Mouse (Mus musculus) left cerebral cortex, adult 8-10 months (tissue): Measurements from ENCODE around the gene Zdhhc12. TPM values are rescaled to one million over a fixed set of nuclear protein-coding genes. Genes with fewer than 3 reads are reported as not detected.
A peak's percentile ranks its signal among the peaks of the same experiment; 100 is the strongest.

Experiments used
- DNase-seq, 2 experiments: peaks; one replicate each; pipeline ENCODE4 v3.0.0; 2022; ENCODE audit warnings: low spot score in 2 of 2
- total RNA-seq, 4 experiments: library from RNA; stranded (reverse); gene quantifications; 2 replicates each; pipeline ENCODE4 v1.2.4; 2022

Zdhhc12 gene
- total RNA-seq, 4 experiments from 2014 or later = 6.8 to 10.5 (median 8.9) TPM

DNA sequence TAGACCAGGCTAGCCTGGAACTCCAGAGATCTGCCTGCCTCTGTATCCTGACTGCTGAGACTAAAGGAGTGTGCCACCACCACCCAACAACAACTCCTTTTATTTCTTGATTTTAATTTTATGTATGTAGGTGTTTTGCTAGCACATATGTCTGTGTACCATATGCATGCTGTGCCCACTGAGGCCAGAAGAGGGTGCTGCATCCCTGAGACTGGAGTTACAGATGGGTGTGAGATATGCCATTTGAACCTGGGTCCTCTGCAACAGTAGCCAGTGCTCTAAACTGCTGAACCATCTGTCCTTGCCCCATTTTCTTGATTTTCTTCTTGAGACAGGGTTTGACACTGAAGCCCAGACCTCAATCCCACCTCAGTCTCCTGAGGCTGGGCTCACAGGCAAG, 12.9 kb upstream of the Zdhhc12 start:
- DNase-seq = no peak

DNA sequence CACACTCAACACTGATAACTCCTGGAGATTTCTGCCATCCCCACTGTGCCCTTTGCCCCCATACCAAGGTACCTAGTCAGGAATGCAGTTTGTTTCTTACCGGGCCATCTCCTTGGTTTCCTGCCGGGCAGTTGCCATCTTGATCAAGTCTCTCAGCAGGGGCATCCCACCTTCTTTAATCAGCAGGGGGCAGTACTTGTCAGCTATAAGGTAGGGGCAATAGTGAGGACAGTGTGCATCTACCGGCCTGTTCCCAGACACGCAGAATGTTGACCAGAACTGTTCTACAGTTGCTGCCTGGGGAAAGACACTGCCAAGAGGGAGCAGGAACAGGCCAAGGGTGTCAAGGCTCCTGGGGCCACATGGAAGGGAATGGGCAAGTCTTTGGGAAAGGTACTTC, 6.8 kb upstream of the Zdhhc12 start:
- no peak for DNase-seq

DNA sequence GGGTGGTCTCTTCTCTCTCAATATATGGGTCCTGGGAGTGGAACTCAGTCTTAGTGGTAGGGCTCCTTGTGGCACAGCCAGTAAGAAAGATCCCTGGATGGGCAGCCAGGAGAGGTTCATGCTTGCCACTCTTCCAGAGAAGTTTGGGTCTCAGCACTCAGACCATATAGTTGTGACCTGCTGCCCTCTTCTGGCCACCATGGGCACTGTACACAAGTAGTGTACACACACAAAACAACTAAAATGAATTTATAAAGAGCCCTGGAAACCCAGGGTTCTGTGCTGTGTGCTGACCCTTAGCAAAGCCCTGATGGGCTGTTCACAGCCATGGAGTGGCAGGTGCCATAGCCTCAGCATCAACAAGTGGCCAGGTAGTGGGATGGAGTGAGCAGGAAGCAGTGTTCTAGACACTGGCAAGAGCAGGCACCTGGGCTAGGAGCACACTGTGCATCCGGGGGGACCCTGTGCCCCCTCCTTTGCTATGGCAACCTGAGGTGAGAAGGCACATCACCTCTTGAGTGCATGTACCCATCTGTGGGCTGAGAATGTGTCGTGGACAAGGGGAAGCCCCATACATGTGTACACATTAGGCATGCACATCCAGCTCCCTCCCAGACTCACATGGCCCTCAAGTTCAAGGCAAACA, 2.6 kb upstream of the Zdhhc12 start:
- DNase-seq = no peak

DNA sequence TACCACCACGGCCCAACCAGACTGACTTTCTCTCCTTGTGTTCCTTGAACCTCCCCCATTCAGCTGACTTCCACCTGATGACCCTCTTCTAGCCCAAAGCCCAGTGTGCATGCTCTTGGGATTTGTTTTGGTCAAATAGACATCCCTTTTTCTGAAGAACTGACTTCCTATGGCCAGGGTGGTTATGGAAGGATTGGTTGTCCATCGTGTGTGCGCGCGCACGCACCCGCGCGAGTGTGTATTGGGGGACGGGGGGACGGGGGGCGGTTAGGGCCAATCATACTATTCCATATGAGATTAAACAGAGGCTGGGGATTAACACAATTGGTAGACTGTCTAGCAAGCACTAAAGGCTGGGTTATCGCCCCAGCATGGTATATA, 750 bp upstream of the Zdhhc12 start:
- no peak for DNase-seq

DNA sequence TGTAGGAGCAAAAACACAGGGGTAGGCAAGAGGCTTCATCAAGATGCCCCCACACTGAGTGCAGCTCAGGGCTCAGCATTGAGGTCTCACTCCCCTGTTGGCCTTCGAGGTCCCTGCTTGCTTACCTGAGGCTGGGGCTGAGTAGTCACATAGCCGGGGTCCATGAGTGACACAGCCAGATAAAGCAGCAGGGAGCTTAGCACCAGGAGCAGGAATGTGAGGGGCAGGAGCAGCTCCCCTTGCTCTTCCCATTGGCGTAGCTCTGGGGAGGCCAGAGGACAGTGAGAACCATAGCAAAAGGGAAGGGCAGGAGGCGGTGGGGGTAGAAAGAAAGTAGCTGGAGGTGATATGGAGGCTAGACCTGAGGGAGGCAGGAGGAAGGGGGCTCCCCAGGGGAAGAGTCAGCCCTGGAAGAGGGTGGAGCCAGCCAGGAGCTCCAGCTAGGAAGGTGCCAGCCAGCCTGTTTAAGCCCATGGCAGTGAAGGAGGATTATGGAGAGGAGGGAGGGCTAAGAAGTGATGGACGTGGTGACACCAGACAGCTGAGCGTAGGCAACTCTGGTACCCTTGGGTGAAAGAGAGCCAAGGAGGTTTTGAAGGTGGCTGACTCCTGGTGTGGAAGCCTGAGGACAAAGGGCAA, 1.0 kb downstream of the Zdhhc12 start:
- DNase-seq = no peak

DNA sequence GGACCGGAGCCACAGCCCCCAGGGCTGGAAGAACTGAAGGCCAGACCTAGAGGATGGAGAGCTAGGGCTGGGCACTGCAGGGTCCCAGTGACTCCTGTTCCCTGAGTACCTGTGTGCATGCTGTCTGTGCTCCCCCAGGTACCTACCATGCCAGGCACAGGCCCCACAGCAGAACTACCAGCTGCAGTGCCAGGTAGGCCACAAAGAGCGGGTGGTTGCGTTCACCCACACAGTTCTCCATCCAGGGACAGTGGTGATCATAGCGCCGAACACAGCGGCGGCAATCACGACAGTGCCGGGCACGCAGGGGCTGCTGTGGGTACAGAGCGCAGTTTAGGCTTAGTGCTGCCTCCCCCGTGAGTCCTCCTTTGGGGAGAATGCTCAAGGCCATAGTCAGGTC, 1.9 kb downstream of the Zdhhc12 start:
- no peak for DNase-seq

DNA sequence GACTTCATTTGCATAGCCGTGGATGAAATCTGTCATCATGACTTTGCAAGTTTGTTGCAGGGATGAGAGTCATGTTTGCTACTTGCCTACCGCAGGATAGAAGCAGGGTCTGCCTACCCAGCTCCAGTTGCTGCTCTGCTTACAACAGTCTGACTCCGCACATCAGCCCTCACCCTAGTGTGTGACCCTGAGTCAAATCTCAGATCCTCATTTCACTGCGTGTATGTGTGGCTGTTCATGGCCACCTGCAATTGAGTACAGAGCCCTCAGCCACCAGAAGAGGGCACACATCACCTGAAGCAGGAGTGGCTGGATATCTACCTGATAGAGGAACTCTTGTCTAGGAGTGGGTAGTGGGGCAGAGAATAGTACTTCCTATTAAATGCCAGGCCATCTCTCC, 6.1 kb downstream of the Zdhhc12 start:
- DNase-seq = no peak

DNA sequence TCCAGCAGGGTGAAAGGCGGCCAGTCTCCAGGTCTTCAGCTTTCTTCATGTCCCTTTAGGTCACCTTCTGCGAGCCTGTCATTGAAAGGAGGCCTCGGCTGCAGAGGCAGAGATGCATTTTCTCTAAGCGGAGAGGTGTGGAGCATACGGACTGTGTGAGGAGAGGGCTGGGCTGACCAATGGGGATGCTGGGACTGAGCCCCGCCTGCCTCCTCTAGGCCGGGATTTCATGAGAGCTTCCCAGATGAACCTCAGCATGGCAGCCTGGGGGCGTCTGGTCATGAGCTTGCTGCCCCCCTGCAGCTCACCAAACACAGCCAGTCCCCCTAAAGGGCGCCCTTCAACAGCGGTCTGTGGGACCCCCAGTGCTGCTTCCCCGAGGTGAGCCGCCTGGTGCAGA, 8.8 kb downstream of the Zdhhc12 start:
- DNase-seq = no peak

DNA sequence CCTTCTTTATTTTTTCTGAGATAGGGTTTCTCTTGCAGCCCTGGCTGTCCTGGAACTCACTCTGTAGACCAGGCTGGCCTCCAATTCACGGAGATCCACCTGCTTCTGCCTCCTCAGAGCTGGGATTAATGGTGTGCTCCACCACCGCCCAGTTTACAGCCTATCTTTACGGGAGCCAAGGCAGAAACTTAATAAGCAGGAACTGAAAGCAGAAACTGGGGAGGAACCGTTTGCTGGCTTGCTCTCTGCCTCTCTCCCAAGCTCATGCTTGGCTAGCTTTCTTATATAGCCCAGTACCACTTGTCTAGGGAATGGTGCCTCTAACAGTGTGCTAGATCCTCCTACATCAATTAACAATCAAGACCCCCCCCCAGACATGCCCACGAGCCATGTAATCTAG, 9.3 kb downstream of the Zdhhc12 start:
- DNase-seq = no peak

DNA sequence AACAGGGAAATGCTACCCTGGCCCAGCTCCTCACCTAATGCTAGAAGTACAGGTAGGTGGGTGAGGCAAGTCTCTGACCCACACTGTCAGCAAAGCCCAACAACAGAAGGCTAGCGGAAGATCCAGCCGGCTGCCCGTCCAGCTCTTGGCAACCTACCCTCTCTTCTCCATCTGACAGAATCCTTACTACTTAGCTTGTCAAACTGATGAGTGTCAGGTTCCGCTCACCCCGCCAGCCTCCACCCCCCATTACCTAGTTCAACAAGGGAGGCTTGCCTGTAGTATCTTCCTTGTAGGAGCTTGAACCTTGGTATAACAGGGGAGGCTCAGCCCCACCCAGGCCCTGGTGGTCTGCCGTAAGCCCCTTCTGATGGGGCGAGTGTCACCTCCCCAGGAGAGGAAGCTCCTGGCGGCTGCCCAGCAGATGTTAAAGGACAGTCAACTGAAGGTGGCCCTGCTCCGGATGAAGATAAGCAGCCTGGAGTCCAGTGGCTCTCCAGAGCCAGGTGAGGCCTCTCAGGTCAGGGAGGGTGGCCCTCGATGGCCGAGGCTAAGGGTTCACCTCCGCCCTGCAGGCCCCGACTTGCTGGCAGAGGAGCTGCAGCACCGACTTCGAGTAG, 13.2 kb downstream of the Zdhhc12 start:
- DNase-seq = no peak

DNA sequence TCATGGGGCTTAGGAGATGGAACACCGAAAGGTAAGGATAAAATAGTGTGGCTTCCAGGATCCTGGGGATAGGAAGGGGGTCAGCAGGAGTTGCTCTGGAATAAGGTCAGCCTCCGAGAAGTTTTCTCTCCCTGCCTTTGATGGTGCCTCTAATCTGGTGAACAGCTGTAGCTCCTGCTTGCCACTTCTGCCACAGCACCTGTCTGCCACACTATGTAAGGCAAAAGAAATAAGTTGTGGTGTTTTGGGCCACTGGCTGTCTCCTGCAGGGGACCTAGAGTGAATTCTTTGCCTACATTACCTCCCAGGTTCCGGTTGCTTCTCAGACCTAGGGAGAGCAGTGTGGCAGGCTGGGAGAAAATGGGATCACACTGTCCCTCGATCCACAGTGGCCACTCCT, 14.7 kb downstream of the Zdhhc12 start:
- no peak for DNase-seq

DNA sequence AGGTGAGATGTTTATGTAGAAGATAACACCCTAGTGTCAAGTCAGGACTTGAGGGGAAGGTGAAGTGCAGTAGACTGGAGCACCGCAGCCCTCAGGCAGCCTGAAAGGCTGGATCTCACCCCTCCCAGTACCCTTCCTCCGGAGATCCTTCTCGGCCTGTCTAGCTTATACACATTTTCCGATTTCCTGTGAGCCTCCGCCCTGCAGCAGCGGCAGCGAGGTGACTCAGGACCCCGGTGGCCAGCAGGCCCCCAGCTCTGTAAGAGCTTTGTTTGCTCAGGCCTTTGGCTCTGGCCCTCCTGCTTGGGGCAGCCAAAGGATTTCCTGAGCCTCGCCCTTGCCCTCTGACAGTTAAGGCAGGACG, 15.1 kb downstream of the Zdhhc12 start:
- no peak for DNase-seq

DNA sequence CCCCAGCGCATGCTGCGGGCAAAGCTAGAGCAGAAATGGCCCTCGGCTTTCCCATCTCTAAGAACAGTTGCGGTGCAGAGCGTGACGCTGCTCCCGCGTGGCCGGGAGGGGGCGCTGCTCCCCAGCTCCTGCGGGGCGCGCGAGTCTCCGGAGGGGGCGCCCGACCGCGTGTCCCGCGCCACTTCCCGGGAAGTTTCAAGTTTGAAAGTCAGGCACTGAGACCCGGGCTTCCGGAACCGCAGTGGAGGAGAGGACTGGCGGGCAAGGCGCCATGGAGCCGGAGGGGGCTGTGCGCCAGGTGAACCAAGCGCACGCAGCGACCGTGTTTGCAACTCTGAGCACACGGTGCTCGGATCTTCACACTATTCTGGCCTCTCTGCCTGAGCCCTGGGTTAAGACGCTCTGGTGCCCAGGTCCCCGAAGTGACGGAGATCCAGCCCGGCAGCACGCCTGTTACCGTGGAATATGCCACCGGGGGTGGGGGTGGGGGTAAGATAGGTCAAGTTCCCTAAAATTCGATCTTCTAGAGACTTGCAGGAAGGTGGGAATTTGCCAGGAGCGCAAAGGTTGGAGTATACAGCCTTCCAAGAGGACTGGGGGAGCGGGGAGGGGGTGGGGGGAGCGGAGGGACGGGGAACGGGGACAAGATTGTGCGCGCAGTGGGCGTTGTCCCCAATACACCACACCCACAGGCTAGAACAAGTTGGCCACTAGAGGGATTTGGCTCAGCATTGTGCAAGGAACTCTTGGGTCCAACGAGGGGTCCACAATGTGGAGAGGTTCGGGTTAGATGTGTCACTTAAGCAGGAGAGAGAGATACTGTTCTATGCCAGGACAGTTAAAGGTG, 15.7 kb downstream of the Zdhhc12 start, which contains the start of gene Pkn3:
TSS of gene Pkn3 (plus strand) at position 183 of the 847 bp plus-strand sequence.
- peak in 1 of 2 experiments; percentile 68 for DNase-seq

DNA sequence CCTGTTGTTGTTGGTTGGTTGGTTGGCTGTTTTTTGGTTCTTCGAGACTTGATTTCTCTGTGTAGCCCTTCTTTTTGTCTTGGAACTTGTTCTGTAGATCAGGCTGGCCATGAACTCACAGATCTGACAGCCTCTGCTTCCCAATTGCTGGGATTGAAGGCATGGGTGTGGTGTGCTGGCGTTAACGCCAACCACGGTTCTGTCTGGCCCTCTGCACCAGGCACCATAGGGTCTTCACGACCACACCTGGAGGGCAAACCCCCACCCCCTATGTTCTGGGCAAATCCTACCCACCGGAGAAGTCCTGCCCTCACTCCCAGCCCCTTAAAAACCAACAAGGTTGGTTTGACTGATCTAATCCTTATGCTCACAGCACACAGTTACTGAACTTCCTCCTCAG, 16.5 kb downstream of the Zdhhc12 start:
- no peak for DNase-seq

DNA sequence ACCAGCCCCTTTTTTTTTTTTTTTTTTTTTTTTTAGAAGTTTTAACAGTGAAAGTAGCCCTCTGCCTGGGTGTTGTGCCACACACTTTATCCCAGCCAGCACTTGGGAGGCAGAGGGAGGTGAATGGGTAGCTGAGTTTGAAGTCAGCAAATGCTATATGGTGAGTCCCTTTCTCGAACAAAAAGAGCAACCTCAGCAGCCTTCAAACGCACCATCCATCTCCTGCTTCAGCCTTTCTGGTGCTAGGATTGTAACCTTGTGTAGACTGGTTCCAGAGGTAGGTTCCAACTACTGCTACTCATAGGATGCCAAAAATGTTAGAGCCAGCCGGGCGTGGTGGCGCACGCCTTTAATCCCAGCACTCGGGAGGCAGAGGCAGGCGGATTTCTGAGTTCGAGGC, 17.0 kb downstream of the Zdhhc12 start:
- no peak for DNase-seq

DNA sequence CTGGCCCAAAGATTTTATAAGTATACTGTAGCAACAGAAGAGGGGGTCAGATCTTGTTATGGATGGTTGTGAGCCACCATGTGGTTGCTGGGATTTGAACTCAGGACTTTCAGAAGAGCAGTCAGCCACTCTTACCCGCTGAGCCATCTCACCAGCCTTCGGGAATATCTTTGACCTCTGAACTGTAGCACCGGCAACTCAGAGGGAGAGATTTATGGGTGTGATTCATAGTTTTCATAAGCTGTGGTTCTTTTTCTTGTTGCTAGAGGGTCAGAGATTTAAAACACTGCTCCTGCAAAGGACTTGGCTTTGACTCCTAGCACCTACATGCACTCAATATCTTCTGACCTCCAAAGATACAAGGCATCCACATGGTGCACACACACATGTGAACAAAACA, 17.8 kb downstream of the Zdhhc12 start:
- no peak for DNase-seq

DNA sequence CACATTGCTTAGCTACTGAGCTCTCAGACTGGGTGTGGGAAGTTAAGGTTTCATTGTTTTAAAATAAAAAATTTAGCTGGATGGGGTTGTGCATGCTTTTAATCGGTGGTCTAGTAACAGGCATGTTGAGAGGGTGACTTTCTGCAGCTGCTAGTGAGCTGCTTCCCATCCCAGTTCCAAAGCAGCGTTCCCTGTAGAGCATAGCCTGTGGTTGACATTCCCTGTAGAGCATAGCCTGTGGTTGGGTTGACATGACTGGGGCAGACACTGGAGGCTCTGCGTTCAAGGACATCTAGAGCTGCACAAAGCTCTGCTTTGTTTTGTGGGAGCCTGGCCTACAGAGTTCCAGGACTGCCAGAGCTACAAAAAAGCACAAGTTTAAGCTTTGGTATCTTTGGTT, 20.2 kb downstream of the Zdhhc12 start:
- no peak for DNase-seq

DNA sequence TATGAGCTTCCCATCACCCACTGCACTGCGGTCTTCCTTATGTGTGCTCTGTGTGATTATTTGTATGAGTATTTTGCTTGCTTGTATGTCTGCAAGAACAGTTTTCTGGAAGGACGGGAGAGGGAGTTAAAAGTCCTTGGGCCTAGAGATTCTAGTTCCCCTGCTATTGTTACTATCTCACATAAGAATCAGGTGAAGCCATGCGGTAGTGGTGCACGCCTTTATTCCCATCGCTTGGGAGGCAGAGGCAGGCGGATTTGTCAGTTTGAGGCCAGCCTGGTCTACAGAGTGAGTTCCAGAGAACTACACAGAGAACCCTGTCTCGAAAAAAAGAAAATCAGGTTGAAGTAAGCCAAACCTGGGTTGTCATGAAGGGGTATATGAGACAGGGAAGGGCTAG, 20.6 kb downstream of the Zdhhc12 start:
- DNase-seq = no peak

DNA sequence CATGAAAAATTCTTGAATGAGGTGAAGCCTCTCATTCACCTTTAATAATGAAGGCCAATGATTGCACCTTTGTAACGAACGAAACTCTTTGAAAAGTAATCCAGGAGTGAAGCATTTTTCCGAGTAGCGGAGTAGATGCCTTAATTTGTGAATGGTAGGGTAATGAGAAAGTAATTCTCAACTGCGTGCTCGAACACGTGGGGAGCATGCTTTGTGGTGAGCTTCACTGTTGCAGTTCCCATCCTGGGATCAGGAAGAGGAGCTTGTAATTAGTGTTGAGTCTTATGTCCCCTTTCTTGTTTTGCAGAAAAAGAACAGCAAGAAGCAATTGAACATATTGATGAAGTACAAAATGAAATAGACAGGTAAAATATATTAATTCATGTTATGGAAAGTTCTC, 25.5 kb downstream of the Zdhhc12 start:
- no peak for DNase-seq

DNA sequence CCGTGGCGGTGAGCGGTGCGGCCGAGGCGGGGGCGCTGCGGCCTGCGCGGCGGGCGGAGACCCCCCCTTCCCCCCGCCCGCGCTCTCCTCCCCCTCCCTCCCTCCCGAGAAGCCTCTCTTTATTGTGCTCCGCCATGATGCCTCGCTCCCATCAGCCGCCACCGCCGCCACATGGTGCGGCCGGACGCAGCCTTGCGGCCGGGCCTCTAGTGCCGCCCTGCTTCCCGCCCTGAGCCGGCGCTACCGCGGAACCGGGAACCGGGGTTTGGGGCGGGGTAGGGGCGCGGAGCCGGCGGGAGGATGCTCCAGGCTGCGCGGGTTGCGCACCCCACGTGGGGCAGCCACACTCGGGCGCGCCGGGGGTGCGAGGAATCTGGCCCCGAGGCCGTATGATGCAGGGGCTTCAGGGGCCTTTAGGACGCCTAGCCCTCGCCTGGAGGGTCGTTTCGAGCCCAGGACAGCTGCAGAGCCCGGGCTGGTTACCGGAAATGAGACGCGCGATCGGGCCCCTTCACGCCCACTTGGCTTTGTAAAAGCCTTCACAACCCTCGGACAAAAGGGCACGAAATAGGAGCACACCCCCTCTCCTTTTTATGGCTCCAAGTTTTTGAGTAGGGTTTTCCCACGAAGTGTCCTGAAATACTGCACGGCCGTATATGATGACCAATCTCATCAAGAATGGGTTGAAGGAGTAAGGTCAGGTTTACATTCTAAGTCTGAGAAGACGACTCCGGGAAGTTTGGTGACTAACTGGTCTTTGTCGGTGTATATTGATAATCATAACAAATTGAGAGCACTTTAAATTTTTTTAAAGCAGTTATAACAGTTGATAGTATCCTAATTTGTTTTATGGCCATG, 26.2 kb downstream of the Zdhhc12 start:
- DNase-seq = no peak
